Mouse (Mus musculus): ENCODE data around the gene Sumf2.

Gene Sumf2

GRCm38 (mm10) chr5:129908242-129908965 lies 61.6 kb downstream of the Sumf2 start, which contains the start of gene Nupr1l:
Gene Nupr1l, plus strand, starts transcription at chr5:129908540.
- peak; percentile 95 to 98 for DNase-seq

GRCm38 (mm10) chr5:129909147-129909546 lies 62.4 kb downstream of the Sumf2 start:
- no peak for DNase-seq

- DNase-seq = no peak
Measured at GRCm38 (mm10) chr5:129909591-129909990, 62.8 kb downstream of the Sumf2 start.

Data from kidney, postnatal 36 days (tissue).